18 mouse cellular contexts compared by ENCODE assay signal in the genomic region with DNA sequence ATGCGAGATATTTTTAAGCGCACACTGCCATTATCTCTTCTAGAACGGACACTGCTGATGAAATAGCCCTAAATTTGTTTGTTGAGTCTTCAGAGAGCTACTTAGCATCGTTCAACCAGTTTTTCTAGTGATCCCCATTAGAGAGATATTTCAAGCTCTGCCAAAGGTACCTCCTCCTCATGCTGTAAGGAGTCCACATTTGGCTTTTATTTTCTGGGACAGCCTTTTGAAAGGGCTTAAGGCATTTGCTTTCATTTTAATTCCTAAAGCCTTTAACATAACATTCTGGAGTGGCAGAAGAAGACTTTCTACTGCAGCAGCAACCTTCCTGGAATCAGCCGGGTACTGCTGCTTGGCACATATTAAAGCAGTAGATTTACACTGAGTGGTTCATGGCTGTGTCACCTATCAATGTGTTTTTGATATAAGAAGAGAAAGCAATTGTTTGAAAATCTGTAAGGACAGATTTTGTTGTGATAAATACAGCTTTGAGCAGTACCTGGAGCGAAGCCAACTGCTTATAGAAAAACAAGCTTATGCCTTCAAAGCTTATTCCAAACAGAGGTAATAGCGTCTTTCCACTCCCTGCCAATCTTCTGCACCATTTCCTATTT.
DNase-seq lines count a peak whose midpoint lies in the region; ATAC-seq and TF ChIP-seq lines count a peak whose summit lies in the region.
"Had no signal": no experiment of that assay in that cellular context is flagged by ENCODE, and none has a peak within 500 bp of the region (broad histone marks: within the 10 kb centered on the region; RNA-seq: fewer than 3 reads in every experiment).

No protein-coding gene starts in this region.

- peak overlapping the region; percentile 64; the same call in 1 of the 2 replicates for H3K27ac ChIP-seq in hindbrain, embryonic 10.5 days
- H3K27ac ChIP-seq in hindbrain, embryonic 11.5 days (ENCODE audit: low read depth, low read length): no peak overlapping the region
- H3K27ac ChIP-seq in forebrain, embryonic 16.5 days (ENCODE audit: low read length): peak overlapping the region; percentile 65
- H3K27ac ChIP-seq in midbrain, embryonic 11.5 days (ENCODE audit: low read depth, low read length): peak overlapping the region; percentile 59; the same call in 1 of the 2 replicates
- H3K27ac ChIP-seq: gastrocnemius, adult 2 months had no signal

- H3K9ac ChIP-seq in hindbrain, embryonic 11.5 days (ENCODE audit: low read depth, low read length): no peak overlapping the region
- H3K9ac ChIP-seq in forebrain, embryonic 16.5 days (replicated peaks; ENCODE audit: low read depth, low read length): no peak overlapping the region
- H3K9ac ChIP-seq in midbrain, embryonic 11.5 days (ENCODE audit: low read length): no peak overlapping the region

- no peak overlapping the region for H3K4me2 ChIP-seq in hindbrain, embryonic 11.5 days (replicated peaks; ENCODE audit: low read depth, low read length)
- H3K4me2 ChIP-seq in forebrain, embryonic 16.5 days (ENCODE audit: low read length): no peak overlapping the region
- no peak overlapping the region for H3K4me2 ChIP-seq in midbrain, embryonic 11.5 days

- no peaks in the 10 kb centered on the region for H3K36me3 ChIP-seq in hindbrain, embryonic 10.5 days
- no peaks in the 10 kb centered on the region for H3K36me3 ChIP-seq in hindbrain, embryonic 11.5 days (ENCODE audit: control insufficient read depth, insufficient read depth, low read length)
- H3K36me3 ChIP-seq in forebrain, embryonic 16.5 days (ENCODE audit: control insufficient read depth, insufficient read depth): no peaks in the 10 kb centered on the region
- no peaks in the 10 kb centered on the region for H3K36me3 ChIP-seq in midbrain, embryonic 11.5 days (ENCODE audit: control insufficient read depth, insufficient read depth, low read length)

- peaks cover 29% of the 10 kb centered on the region; the same call in 1 of the 2 replicates for H3K4me1 ChIP-seq in hindbrain, embryonic 10.5 days (replicated peaks)
- no peaks in the 10 kb centered on the region for H3K4me1 ChIP-seq in hindbrain, embryonic 11.5 days (replicated peaks; ENCODE audit: control insufficient read depth, insufficient read depth, low read length)
- peaks cover 11% of the 10 kb centered on the region for H3K4me1 ChIP-seq in forebrain, embryonic 16.5 days (replicated peaks; ENCODE audit: control insufficient read depth, insufficient read depth, low read length)
- H3K4me1 ChIP-seq in midbrain, embryonic 11.5 days (ENCODE audit: control insufficient read depth, insufficient read depth, low read length): peaks cover 16% of the 10 kb centered on the region

- 84% methylated on average over 7 of the region's 7 CpGs for WGBS in hindbrain, embryonic 10.5 days
- 87% methylated on average over 7 of the region's 7 CpGs for WGBS in hindbrain, embryonic 11.5 days
- 39% methylated on average over 7 of the region's 7 CpGs for WGBS in forebrain, embryonic 16.5 days
- 72% methylated on average over 7 of the region's 7 CpGs for WGBS in midbrain, embryonic 11.5 days

- no peak for ATAC-seq in hindbrain, embryonic 11.5 days (ENCODE audit: low FRiP score)
- peak; percentile 75 for ATAC-seq in forebrain, embryonic 16.5 days
- peak; percentile 15; the same call in 1 of the 2 replicates for ATAC-seq in midbrain, embryonic 11.5 days (ENCODE audit: low FRiP score)
- ATAC-seq: intestine, embryonic 16.5 days had no signal

- H3K27me3 ChIP-seq in hindbrain, embryonic 10.5 days (ENCODE audit: insufficient read depth, poor library complexity, severe bottlenecking): no peaks in the 10 kb centered on the region
- H3K27me3 ChIP-seq in hindbrain, embryonic 11.5 days (ENCODE audit: control insufficient read depth, insufficient read depth, low read length): no peaks in the 10 kb centered on the region
- H3K27me3 ChIP-seq in forebrain, embryonic 16.5 days (replicated peaks; ENCODE audit: control insufficient read depth, insufficient read depth, low read length): no peaks in the 10 kb centered on the region
- no peaks in the 10 kb centered on the region for H3K27me3 ChIP-seq in midbrain, embryonic 11.5 days (ENCODE audit: control insufficient read depth, insufficient read depth, low read length)

- intact Hi-C loops in heart, postnatal 25 days (cut with DNase I): no loop called here

- no peak for TF ChIP-seq POLR2A in brain, embryonic 14.5 days (IDR thresholded peaks at IDR 0.05; ENCODE audit: borderline replicate concordance, extremely low read depth, insufficient read depth, insufficient read length, poor library complexity, severe bottlenecking)

- DNase-seq in hindbrain, embryonic 10.5 days (ENCODE audit: low spot score): no peak
- DNase-seq in hindbrain, embryonic 11.5 days (ENCODE audit: low spot score): no peak
- DNase-seq in brain, embryonic 14.5 days (ENCODE audit: low read depth): peak; percentile 89
- peak; percentile 86 for DNase-seq in midbrain, embryonic 11.5 days (ENCODE audit: low spot score, missing footprints)
- DNase-seq in heart, postnatal 25 days (ENCODE audit: low spot score): no peak
- no peak for DNase-seq in kidney, postnatal 25 days
- no peak for DNase-seq in thymus, postnatal 10 days (ENCODE audit: low spot score in 2 of 2)
- DNase-seq: cerebellum, adult 2 months; gastrocnemius, adult 2 months; heart, postnatal 10 days; kidney, postnatal 10 days; layer of hippocampus, adult 9-11 months; liver; lung, adult 18-20 months; right cerebral cortex, postnatal 25 days had no signal

- H3K9me3 ChIP-seq in hindbrain, embryonic 10.5 days: no peaks in the 10 kb centered on the region
- H3K9me3 ChIP-seq in hindbrain, embryonic 11.5 days (ENCODE audit: control insufficient read depth, low read length): no peaks in the 10 kb centered on the region
- H3K9me3 ChIP-seq in forebrain, embryonic 16.5 days (ENCODE audit: control insufficient read depth, low read length): no peaks in the 10 kb centered on the region
- no peaks in the 10 kb centered on the region for H3K9me3 ChIP-seq in midbrain, embryonic 11.5 days (ENCODE audit: control insufficient read depth, low read length)

- TF ChIP-seq CTCF in brain, embryonic 14.5 days (IDR thresholded peaks at IDR 0.05; ENCODE audit: borderline replicate concordance, extremely low read depth, insufficient read depth, insufficient read length): no peak

- no peak overlapping the region for H3K4me3 ChIP-seq in hindbrain, embryonic 10.5 days
- H3K4me3 ChIP-seq in hindbrain, embryonic 11.5 days (ENCODE audit: low read depth, low read length): no peak overlapping the region
- H3K4me3 ChIP-seq in forebrain, embryonic 16.5 days (replicated peaks; ENCODE audit: low read length): no peak overlapping the region
- H3K4me3 ChIP-seq in midbrain, embryonic 11.5 days (ENCODE audit: low read depth, low read length): no peak overlapping the region
- H3K4me3 ChIP-seq: erythroblast, embryonic 14.5 days; gastrocnemius, adult 2 months had no signal

Comparison
In these comparisons a context has a peak if more than half of its experiments do, and no peak if none do; other contexts are left out.
1. DNase-seq: peak in brain, embryonic 14.5 days (single experiment) and midbrain, embryonic 11.5 days (single experiment); none in hindbrain, embryonic 10.5 days (single experiment), hindbrain, embryonic 11.5 days (single experiment), heart, postnatal 25 days (single experiment), kidney, postnatal 25 days (0 of 2) and thymus, postnatal 10 days (0 of 2).